ENCODE assay signal across 8 mouse cellular contexts in genomic region chr6:86832802-86833502, GRCm38 (mm10). TPM values are rescaled to one million over a fixed set of nuclear protein-coding genes. Genes with fewer than 3 reads are reported as not detected.
DNase-seq lines count a peak whose midpoint lies in the region; ATAC-seq and TF ChIP-seq lines count a peak whose summit lies in the region.
"Had no signal": no experiment of that assay in that cellular context is flagged by ENCODE, and none has a peak within 500 bp of the region (broad histone marks: within the 10 kb centered on the region; RNA-seq: fewer than 3 reads in every experiment).

No protein-coding gene starts in this region.

- no peak for TF ChIP-seq CTCF in gastrocnemius, adult 2 months (IDR thresholded peaks at IDR 0.05)

- ATAC-seq in hematopoietic stem cell, adult 5-6 weeks (replicated peaks in 1 of 2; ENCODE audit: insufficient read depth in 1 of 2, low FRiP score in 2 of 2, low TSS enrichment in 1 of 2, low read depth in 1 of 2, poor library complexity in 2 of 2, severe bottlenecking in 2 of 2): peak; percentile 64 to 71
- ATAC-seq: forebrain, embryonic 16.5 days had no signal

- intact Hi-C loops in gastrocnemius, adult 2 months (cut with DNase I): loop anchor here (2.0 kb wide), 1 partner anchor 14 kb away; no protein-coding TSS in a partner anchor
- intact Hi-C loops in left cerebral cortex, postnatal 10 days (cut with DNase I): no loop called here
- intact Hi-C loops in left cerebral cortex, postnatal 25 days (cut with DNase I): no loop called here

- H3K27ac ChIP-seq in gastrocnemius, adult 2 months: peak overlapping the region; percentile 80

- DNase-seq in adrenal gland, postnatal 10 days: peak; percentile 66
- DNase-seq in gastrocnemius, adult 2 months: peak; percentile 88
- DNase-seq in lung, postnatal 4 days: peak; percentile 58 to 62
- DNase-seq in left cerebral cortex, postnatal 10 days (ENCODE audit: extremely low spot score in 1 of 2, low spot score in 2 of 2): no peak
- no peak for DNase-seq in Muller cell, postnatal 12 days (ENCODE audit: inconsistent ontology term)
- DNase-seq in left cerebral cortex, postnatal 25 days (ENCODE audit: low spot score in 2 of 2): no peak

- H3K4me3 ChIP-seq in gastrocnemius, adult 2 months: peak overlapping the region; percentile 17; the same call in 1 of the 2 replicates

RNA-seq across cellular contexts. Expression of gene Aak1, which starts 16.4 kb away (rescaled TPM):
- 10 to 100 TPM; 63.1 to 69.5 TPM for total RNA-seq in adrenal gland, postnatal 10 days (2021)
- total RNA-seq in gastrocnemius, adult 2 months (2021): 10 to 100 TPM; 32.0 to 44.5 TPM
- total RNA-seq in hematopoietic stem cell, adult 5-6 weeks (2017): 12.2 and 14.2 TPM in 2 replicates
- 100 to 1,000 TPM; 263 to 271 TPM for total RNA-seq in left cerebral cortex, postnatal 10 days (2021)
- 100 to 1,000 TPM; 395 to 402 TPM for total RNA-seq in left cerebral cortex, postnatal 25 days (2021)

RNA-seq across cellular contexts. Expression of gene Anxa4, which starts 39.6 kb away (rescaled TPM):
- total RNA-seq in adrenal gland, postnatal 10 days (2021): 10 to 100 TPM; 56.1 to 61.2 TPM
- 10 to 100 TPM; 18.7 to 21.4 TPM for total RNA-seq in gastrocnemius, adult 2 months (2021)
- total RNA-seq in hematopoietic stem cell, adult 5-6 weeks (2017): 77.7 and 84.4 TPM in 2 replicates
- 1 to 10 TPM; 3.1 to 3.8 TPM for total RNA-seq in left cerebral cortex, postnatal 10 days (2021)
- total RNA-seq in left cerebral cortex, postnatal 25 days (2021): 1 to 10 TPM; 4.2 to 5.9 TPM

Comparison
In these comparisons a context has a peak if more than half of its experiments do, and no peak if none do; other contexts are left out.
1. DNase-seq: peak in adrenal gland, postnatal 10 days (single experiment), gastrocnemius, adult 2 months (single experiment) and lung, postnatal 4 days (2 of 2); none in left cerebral cortex, postnatal 10 days (0 of 2), Muller cell, postnatal 12 days (single experiment) and left cerebral cortex, postnatal 25 days (0 of 2).